Mouse (Mus musculus) heart, postnatal 0 days (tissue): ENCODE measurements around the gene Olfr649.

ENCODE experiments used
- CTCF ChIP-seq: IDR thresholded peaks from 2 replicates; pipeline ENCODE4 v1.5.1; 2016; ENCODE audit warnings: antibody characterized with exemption, control low read depth, low read depth
- EP300 ChIP-seq: IDR thresholded peaks from 2 replicates; pipeline ENCODE4 v1.6.1; 2016; ENCODE audit warnings: antibody characterized with exemption, low read depth

GRCm38 (mm10) chr7:104191275-104191674, 4.5 kb downstream of the Olfr649 start:
- no peak for TF ChIP-seq EP300
- no peak for TF ChIP-seq CTCF
